Mouse (Mus musculus) liver, embryonic 11.5 days (tissue): ENCODE measurements at regions not wholly inside any gene's neighbourhood (a gene's known extent, or its start where the extent isn't known, plus 50 kb on each side); places are given as distances from the start of the nearest gene placed in this dataset.

Experiments used
- ATAC-seq: fragments of 200-750 bp; cut with Nextera tagmentation; replicated peaks from 2 replicates; pipeline ENCODE4 v1.8.0; 2017; ENCODE audit warnings: moderate number of reproducible peaks, mild to moderate bottlenecking, moderate TSS enrichment, moderate library complexity; ENCODE audit not compliant: low FRiP score
- DNase-seq: peaks from one replicate; pipeline ENCODE4 v3.0.0-alpha.2; 2017; ENCODE audit warnings: low spot score
- H3K27ac ChIP-seq: fragments of 300-500 bp; sonication (generic); 2 replicates; pipeline ENCODE4 v1.5.1; 2014; ENCODE audit warnings: mild to moderate bottlenecking, low read depth, low read length, control low read depth
- H3K27me3 ChIP-seq: fragments of 300-500 bp; sonication (generic); replicated peaks from 2 replicates; pipeline ENCODE4 v1.6.1; 2014; ENCODE audit warnings: low read length, mixed read lengths; ENCODE audit not compliant: control insufficient read depth, insufficient read depth
- H3K36me3 ChIP-seq: fragments of 300-500 bp; sonication (generic); 2 replicates; pipeline ENCODE4 v1.6.1; 2014; ENCODE audit warnings: mild to moderate bottlenecking, low read length, moderate library complexity, mixed read lengths; ENCODE audit not compliant: control insufficient read depth, insufficient read depth
- H3K4me1 ChIP-seq: fragments of 300-500 bp; sonication (generic); replicated peaks from 2 replicates; pipeline ENCODE4 v1.6.1; 2014; ENCODE audit warnings: low read length, mixed read lengths; ENCODE audit not compliant: control insufficient read depth, insufficient read depth
- H3K4me2 ChIP-seq: fragments of 300-500 bp; sonication (generic); 2 replicates; pipeline ENCODE4 v1.6.1; 2014; ENCODE audit warnings: mild to moderate bottlenecking, control low read depth, moderate library complexity
- H3K4me3 ChIP-seq: fragments of 300-500 bp; sonication (generic); 2 replicates; pipeline ENCODE4 v1.5.1; 2014; ENCODE audit warnings: low read depth, low read length, control low read depth
- H3K9ac ChIP-seq: fragments of 300-500 bp; sonication (generic); 2 replicates; pipeline ENCODE4 v1.6.1; 2014; ENCODE audit warnings: low read depth, low read length, control low read depth
- H3K9me3 ChIP-seq: fragments of 300-500 bp; sonication (generic); 2 replicates; pipeline ENCODE4 v1.6.1; 2016; ENCODE audit warnings: low read length, inconsistent platforms, mixed read lengths; ENCODE audit not compliant: control insufficient read depth
- WGBS: fragments of 180-500 bp; shearing (Covaris S2); extraction: QIAGEN DNeasy Blood & Tissue Kit; methylation state at CpG from one replicate; pipeline ENCODE4 v1.1.7; 2014; 5-methylcytosine and 5-hydroxymethylcytosine counted together

GRCm38 (mm10) chr2:61193976-61194375 lies 231.0 kb upstream of the Rbms1 start:
- H3K4me3 ChIP-seq = no peak overlapping the region
- H3K4me2 ChIP-seq = no peak overlapping the region
- no peak overlapping the region; the same call in 1 of the 2 replicates for H3K27ac ChIP-seq
- H3K4me1 ChIP-seq = no peaks in the 10 kb centered on the region
- no peak overlapping the region for H3K9ac ChIP-seq
- H3K9me3 ChIP-seq = no peaks in the 10 kb centered on the region
- DNase-seq = no peak
- H3K36me3 ChIP-seq = no peaks in the 10 kb centered on the region
- WGBS = 50% methylated on average over 2 of the region's 2 CpGs
- no peaks in the 10 kb centered on the region for H3K27me3 ChIP-seq
- no peak for ATAC-seq

DNA sequence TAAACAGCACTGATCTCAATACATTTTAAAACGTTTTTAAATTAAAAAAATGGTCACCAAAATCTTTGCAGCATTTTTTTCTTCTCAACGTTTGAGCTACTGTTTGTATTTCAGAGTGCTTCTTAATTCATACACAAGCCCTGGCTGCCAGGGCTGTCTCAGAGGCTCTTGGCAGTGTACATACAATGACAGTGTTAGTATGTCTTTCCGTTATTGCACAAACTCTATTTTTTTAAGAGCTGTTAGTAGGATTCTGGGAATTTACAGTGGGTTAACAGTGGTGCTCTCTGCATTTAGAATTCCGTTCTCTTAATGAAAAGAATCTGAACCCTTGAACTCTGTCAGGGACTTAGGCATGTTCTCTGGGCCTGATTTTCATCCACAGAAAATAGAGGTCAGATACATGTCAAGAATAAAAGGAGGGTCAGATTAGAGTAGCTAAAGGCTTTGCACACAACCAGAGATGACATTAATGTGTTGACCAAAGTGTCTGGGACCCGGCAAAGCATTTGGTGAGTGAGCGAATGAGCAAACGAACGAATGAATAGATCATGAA lies 219.5 kb upstream of the Rbms1 start:
- Histone ChIP-seq H3K27me3 (no peaks in the 10 kb centered on the region), H3K4me2 (no peak overlapping the region), H3K9ac (no peak overlapping the region), H3K36me3 (no peaks in the 10 kb centered on the region), H3K27ac (no peak overlapping the region), H3K9me3 (no peaks in the 10 kb centered on the region), H3K4me1 (no peaks in the 10 kb centered on the region), H3K4me3 (no peak overlapping the region)
- no peak for DNase-seq
- 71% methylated on average over 8 of the region's 8 CpGs for WGBS
- ATAC-seq = no peak

- Histone ChIP-seq H3K9me3 (no peaks in the 10 kb centered on the region), H3K27ac (no peak overlapping the region), H3K36me3 (no peaks in the 10 kb centered on the region), H3K4me1 (no peaks in the 10 kb centered on the region), H3K27me3 (no peaks in the 10 kb centered on the region), H3K9ac (no peak overlapping the region), H3K4me2 (no peak overlapping the region), H3K4me3 (no peak overlapping the region)
- ATAC-seq = no peak
- 69% methylated on average over 2 of the region's 2 CpGs for whole genome bisulfite sequencing
- no peak for DNase-seq
These were observed 214.8 kb upstream of the Rbms1 start for GRCm38 (mm10) chr2:61177801-61178200.

DNA sequence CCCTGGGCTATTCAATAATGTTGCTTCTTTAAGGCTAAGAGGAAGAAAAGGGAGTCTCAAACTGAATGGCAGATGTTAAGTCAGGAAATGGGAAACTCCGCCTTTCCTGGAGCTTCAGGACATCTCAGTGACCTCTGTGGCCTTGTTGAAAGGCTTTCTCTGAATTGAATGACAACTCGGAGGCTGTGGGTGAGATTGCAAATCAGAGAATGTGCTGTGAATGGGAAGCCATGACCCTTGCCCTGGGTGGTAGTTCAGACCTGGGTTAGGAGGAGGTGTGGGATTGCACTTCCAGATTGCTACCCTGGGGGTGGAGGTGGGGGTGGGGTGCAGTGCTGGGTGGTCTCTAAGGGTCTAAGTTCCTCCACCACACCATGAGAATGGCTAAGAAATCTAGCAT lies 213.8 kb upstream of the Rbms1 start:
- no peak for DNase-seq
- ATAC-seq = no peak

GRCm38 (mm10) chr2:61173581-61173980 lies 210.6 kb upstream of the Rbms1 start:
- no peaks in the 10 kb centered on the region for H3K27me3 ChIP-seq
- DNase-seq = no peak
- WGBS = 49% methylated on average over 2 of the region's 2 CpGs

More for the DNA sequence above, 213.8 kb upstream of the Rbms1 start:
- no peak overlapping the region for H3K9ac ChIP-seq
- no peaks in the 10 kb centered on the region for H3K36me3 ChIP-seq
- H3K27ac ChIP-seq = no peak overlapping the region
- H3K4me1 ChIP-seq = no peaks in the 10 kb centered on the region
- H3K9me3 ChIP-seq = no peaks in the 10 kb centered on the region
- WGBS = 22% methylated on average over 2 of the region's 2 CpGs
- no peak overlapping the region for H3K4me3 ChIP-seq
- H3K27me3 ChIP-seq = no peaks in the 10 kb centered on the region
- H3K4me2 ChIP-seq = no peak overlapping the region

GRCm38 (mm10) chr2:61161336-61161735 lies 198.3 kb upstream of the Rbms1 start:
- Histone ChIP-seq H3K9me3 (no peaks in the 10 kb centered on the region), H3K4me1 (no peaks in the 10 kb centered on the region), H3K27me3 (no peaks in the 10 kb centered on the region), H3K4me2 (no peak overlapping the region), H3K4me3 (no peak overlapping the region), H3K27ac (no peak overlapping the region), H3K36me3 (no peaks in the 10 kb centered on the region), H3K9ac (no peak overlapping the region)
- 84% methylated on average over 1 of the region's 1 CpGs for WGBS
- DNase-seq (no peak), ATAC-seq (no peak)

More at GRCm38 (mm10) chr2:61173581-61173980, 210.6 kb upstream of the Rbms1 start:
- Histone ChIP-seq H3K4me2 (no peak overlapping the region), H3K36me3 (no peaks in the 10 kb centered on the region), H3K27ac (no peak overlapping the region), H3K9me3 (no peaks in the 10 kb centered on the region), H3K4me1 (no peaks in the 10 kb centered on the region), H3K9ac (no peak overlapping the region), H3K4me3 (no peak overlapping the region)
- no peak for ATAC-seq

- 69% methylated on average over 3 of the region's 3 CpGs for WGBS
- Histone ChIP-seq H3K27ac (no peak overlapping the region), H3K27me3 (no peaks in the 10 kb centered on the region), H3K9me3 (no peaks in the 10 kb centered on the region), H3K4me2 (no peak overlapping the region), H3K9ac (no peak overlapping the region), H3K36me3 (no peaks in the 10 kb centered on the region), H3K4me1 (no peaks in the 10 kb centered on the region), H3K4me3 (no peak overlapping the region)
- DNase-seq (no peak), ATAC-seq (no peak)
These were observed 196.8 kb upstream of the Rbms1 start for GRCm38 (mm10) chr2:61159761-61160160.

GRCm38 (mm10) chr2:61138998-61139631 lies 176.1 kb upstream of the Rbms1 start:
- H3K4me2 ChIP-seq = peak overlapping the region; percentile 30; the same call in 1 of the 2 replicates
- WGBS = 33% methylated on average over 19 of the region's 19 CpGs
- no peaks in the 10 kb centered on the region for H3K4me1 ChIP-seq
- H3K9me3 ChIP-seq = no peaks in the 10 kb centered on the region
- 0 out of 2 replicates have a peak overlapping the region, but pooled peaks have one; percentile 35 for H3K27ac ChIP-seq
- H3K27me3 ChIP-seq = no peaks in the 10 kb centered on the region
- no peaks in the 10 kb centered on the region for H3K36me3 ChIP-seq
- no peak overlapping the region for H3K9ac ChIP-seq
- no peak overlapping the region for H3K4me3 ChIP-seq
- ATAC-seq (peak; percentile 47; the same call in 1 of the 2 replicates), DNase-seq (no peak)

DNA sequence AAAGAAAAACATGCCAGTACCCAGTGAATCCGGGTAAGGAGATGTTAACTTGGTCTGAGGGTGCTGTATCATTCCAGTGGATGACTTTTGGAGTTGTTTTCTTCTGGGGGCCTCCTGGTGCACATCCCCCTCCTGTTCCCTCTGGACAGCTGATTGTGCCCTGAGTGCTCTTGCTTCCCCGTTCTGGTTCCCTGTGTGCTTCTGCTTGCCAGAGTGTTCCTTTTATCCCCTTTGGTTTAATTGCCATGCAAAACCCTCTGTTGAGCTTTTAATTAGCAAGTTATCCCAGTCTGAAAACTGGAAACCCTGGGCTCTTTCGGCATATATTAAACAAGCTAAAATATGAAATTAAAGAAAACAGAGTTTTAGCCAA lies 175.6 kb upstream of the Rbms1 start:
- H3K36me3 ChIP-seq = no peaks in the 10 kb centered on the region
- no peak for ATAC-seq
- no peaks in the 10 kb centered on the region for H3K27me3 ChIP-seq
- no peak for DNase-seq
- H3K4me2 ChIP-seq = no peak overlapping the region
- peak overlapping the region; percentile 43; the same call in 1 of the 2 replicates for H3K27ac ChIP-seq
- no peaks in the 10 kb centered on the region for H3K9me3 ChIP-seq
- no peak overlapping the region for H3K9ac ChIP-seq
- no peak overlapping the region for H3K4me3 ChIP-seq
- 49% methylated on average over 3 of the region's 3 CpGs for WGBS
- no peaks in the 10 kb centered on the region for H3K4me1 ChIP-seq
